Mouse (Mus musculus) left cerebral cortex, adult 2 months (tissue): Measurements from ENCODE around the gene Csdc2. TPM values are rescaled to one million over a fixed set of nuclear protein-coding genes. Genes with fewer than 3 reads are reported as not detected.

Experiments used
- DNase-seq, 2 experiments: peaks; one replicate each; pipeline ENCODE4 v3.0.0; 2021 to 2022; ENCODE audit warnings: low spot score in 2 of 2, mixed read lengths in 1 of 2; ENCODE audit errors: extremely low spot score in 1 of 2
- H3K27ac ChIP-seq: fragments of 200-600 bp; 2 replicates; pipeline ENCODE4 v1.8.1; 2022
- H3K4me3 ChIP-seq: fragments of 200-600 bp; 2 replicates; pipeline ENCODE4 v1.8.1; 2022
- CTCF ChIP-seq: fragments of 200-600 bp; IDR thresholded peaks from 2 replicates; pipeline ENCODE4 v1.8.1; 2022; ENCODE audit warnings: antibody characterized with exemption, mild to moderate bottlenecking, moderate library complexity
- intact Hi-C: fragments of 180-260 bp; cut with DNase I; formaldehyde crosslinking; loops from one replicate; pipeline ENCODE4 v1.15.1; 2025
- total RNA-seq, 2 experiments: library from RNA; stranded (reverse); gene quantifications; 2 replicates each; pipeline ENCODE4 v1.2.3; 2021

The Csdc2 gene
- total RNA-seq, 2 experiments from 2014 or later = 91.2 to 97.6 TPM

DNA sequence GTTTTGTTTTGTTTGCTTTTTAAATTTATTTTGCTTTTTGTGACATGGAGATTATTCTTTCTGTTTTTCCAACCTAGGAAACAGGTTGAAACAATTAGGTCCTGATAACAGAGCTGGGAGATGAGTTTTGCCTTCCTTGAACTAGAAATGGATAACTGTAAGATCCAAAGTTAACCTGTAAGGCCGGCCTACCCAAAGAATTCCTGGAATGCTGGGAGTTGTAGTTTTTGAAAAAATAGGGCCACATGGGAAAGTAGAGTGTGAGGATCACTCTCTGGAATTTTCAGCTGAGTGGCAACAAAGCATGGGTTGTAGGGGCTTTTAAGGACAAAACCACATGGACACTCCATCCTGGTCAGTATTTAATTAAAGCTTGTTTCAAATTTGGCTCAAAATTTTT lies 45.6 kb downstream of the Csdc2 start:
- H3K4me3 ChIP-seq = no peak overlapping the region
- no peak for DNase-seq
- no peak overlapping the region for H3K27ac ChIP-seq
- no peak for TF ChIP-seq CTCF
- intact Hi-C loops = no loop called here

DNA sequence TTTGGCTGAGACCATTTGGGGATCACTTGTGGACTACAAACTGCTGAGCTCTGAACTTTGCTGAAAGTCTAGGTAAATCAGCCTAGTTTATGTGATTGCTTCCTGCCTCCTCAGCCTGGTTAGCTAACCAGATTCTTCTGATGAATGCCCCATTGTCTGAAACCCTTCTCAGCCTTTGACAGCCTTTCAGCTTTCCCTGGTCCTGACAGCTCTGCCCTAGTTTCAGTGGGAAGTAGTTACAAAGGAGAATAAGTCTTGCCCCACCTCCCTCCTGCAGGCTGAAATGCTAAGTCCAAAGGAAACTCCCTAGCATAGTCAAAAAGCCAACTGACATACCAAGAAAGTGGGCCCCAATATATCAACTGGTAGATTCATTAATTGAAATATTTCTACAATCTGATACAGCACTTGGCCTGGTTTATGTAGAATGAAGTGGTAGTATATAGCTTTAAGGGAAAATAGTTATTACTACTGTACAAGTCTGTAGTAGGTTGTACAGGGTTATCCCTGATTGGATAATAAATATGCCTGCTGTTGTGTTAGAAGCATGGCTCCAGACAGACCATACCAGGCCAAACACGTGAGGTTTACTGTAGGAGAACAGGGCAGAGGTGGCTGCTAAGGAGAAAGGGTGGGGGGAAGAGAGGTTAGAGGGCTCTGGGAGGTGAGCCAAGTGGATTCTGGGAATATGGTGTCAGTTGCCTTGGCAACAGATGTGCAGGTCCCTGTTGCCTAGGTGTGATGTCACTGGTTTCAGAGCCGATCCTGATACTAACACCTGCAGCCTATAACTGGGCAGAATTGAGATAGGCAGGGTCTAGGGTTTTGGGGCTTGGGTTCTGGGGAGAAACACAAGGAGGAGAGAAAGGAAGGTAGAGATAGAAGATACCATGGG lies 49.0 kb downstream of the Csdc2 start:
- intact Hi-C loops = no loop called here
- no peak for TF ChIP-seq CTCF
- peak overlapping the region; percentile 76 for H3K27ac ChIP-seq
- no peak overlapping the region for H3K4me3 ChIP-seq
- no peak for DNase-seq

DNA sequence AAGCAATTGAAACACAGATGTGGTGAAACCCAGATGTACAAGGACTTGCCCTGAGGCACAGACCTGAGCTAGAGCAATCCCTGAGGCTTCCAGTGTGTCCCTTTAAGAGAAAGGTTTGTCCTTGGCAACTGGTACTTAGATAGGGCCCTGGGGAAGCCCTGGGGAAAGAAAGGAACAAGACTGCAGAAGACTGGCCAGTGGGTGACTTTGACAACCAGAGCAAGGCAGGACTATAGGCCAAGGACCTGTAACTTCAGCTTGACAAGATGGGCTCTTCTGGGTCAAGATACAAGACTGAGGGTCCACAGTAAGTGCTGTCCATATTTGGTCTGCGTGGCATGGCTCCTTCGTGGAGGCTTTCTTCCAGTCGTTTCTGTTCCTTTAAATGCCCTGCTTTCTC lies 51.1 kb downstream of the Csdc2 start, which contains the start of gene Xrcc6:
Gene Xrcc6, plus strand, starts transcription at position 190 of the 400 bp plus-strand sequence.
- intact Hi-C loops = no loop called here
- Histone ChIP-seq H3K4me3 (no peak within 1 kb of the TSS), H3K27ac (0 out of 2 replicates have a peak within 1 kb of the TSS, but pooled peaks have one; percentile 15)
- DNase-seq = no peak
- TF ChIP-seq CTCF = no peak

DNA sequence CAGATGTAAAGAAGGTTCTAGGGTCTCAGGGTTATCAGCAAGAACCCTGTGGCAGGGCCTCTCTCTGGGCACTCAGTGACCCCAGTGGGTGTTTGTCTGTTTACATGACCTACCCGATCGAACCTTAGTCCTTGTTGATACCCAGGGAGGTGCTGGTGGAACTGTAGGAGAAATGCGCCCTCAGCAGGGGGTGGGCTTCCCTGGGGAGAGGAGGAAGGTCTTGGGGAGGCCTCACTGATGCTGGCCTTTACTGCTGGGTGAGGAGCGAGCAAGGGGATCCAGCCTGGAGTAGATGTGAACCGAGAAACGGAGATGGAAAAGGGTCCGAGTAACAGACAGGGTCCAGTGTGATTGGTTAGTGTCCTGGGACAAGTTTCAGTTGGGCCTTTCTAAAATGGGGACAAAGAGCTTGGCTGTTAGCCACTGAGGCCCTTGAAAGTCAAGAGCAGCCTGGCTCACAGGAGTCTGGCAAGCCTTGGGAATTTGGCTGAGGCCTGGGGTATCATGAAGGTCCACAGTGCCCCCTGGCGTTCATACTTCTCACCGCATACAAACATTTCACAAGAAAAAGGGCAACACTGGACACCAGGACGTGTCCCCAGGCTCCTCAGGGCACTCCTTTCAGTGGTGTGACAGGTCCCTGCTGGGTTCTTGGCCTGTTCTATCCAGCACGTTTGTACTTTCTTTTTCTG lies 53.0 kb downstream of the Csdc2 start:
- Histone ChIP-seq H3K27ac (peak overlapping the region; percentile 10; the same call in 1 of the 2 replicates), H3K4me3 (no peak overlapping the region)
- DNase-seq = peak; percentile 81
- peak; percentile 89 for TF ChIP-seq CTCF
- intact Hi-C loops = loop anchor here (1.0 to 2.0 kb wide), 2 partner anchors 29 to 51 kb away; partner anchors contain the start of gene Pmm1

DNA sequence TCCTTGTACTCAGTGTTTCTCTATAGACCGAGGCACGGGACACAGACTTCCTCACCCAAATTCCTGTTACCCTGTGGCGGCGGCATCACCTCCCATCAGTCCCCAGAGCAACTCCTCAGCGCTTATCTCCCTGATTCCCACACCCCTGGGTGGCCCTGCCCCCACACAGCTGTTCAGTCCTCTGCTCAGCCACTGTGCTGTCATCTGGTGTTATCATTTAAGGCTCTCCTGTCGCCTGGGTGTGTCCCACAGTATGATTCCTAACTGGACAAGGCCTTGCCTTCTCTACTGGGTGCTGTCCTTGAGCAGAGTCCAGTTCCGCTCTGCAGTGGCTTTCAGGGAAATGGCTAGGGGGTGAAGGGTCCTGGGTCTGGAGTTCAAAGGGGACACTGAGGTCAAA lies 54.0 kb downstream of the Csdc2 start:
- Histone ChIP-seq H3K4me3 (no peak overlapping the region), H3K27ac (no peak overlapping the region)
- TF ChIP-seq CTCF = no peak
- DNase-seq = peak in 1 of 2 experiments; percentile 18
- intact Hi-C loops = loop anchor here (2.0 kb wide), 1 partner anchor 52 kb away; no protein-coding TSS in a partner anchor

DNA sequence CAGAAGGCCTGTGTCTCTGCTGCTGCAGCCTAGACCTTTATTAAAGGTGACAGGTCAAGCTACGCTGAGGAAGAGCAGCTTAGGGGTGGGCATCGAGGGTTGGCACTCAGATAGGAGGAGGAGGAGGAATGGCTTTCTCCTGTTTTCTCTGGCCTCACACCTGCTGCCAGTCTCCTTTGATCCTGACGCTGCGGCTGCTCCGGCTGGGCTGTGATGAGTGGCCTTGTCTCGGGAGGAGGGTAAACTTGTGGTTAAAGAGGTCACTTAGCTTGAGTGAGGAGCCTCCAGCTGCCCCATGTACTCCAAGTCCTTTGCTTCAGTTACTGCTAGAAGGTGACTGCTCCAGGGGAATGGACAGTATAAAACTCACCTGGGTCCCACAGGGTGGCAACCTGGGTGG lies 57.4 kb downstream of the Csdc2 start:
- DNase-seq = no peak
- no peak for TF ChIP-seq CTCF
- no peak overlapping the region for H3K4me3 ChIP-seq
- no peak overlapping the region for H3K27ac ChIP-seq
- intact Hi-C loops = no loop called here

Other genes starting within 250 kb of the Csdc2 start
- gene Chadl, start 239.5 kb upstream of the Csdc2 start, total RNA-seq = 10 to 100 TPM; 12.2 to 13.8 TPM
- 100 to 1,000 TPM; 160 to 179 TPM for gene Zc3h7b, start 191.7 kb upstream of the Csdc2 start, total RNA-seq
- 100 to 1,000 TPM; 214 to 229 TPM for gene Rangap1, start 191.2 kb upstream of the Csdc2 start, total RNA-seq
- 100 to 1,000 TPM; 220 to 228 TPM for gene Tef, start 134.3 kb upstream of the Csdc2 start, total RNA-seq
- 10 to 100 TPM; 34.8 to 41.4 TPM for gene Tob2, start 78.0 kb upstream of the Csdc2 start, total RNA-seq
- 10 to 100 TPM; 31.1 to 32.8 TPM for gene Phf5a, start 64.8 kb upstream of the Csdc2 start, total RNA-seq
- gene Aco2, start 64.5 kb upstream of the Csdc2 start, total RNA-seq = 100 to 1,000 TPM; 420 to 427 TPM
- gene Polr3h, start 10.5 kb upstream of the Csdc2 start, total RNA-seq = 10 to 100 TPM; 50.1 to 56.8 TPM
- gene Pmm1, start 24.2 kb downstream of the Csdc2 start, total RNA-seq = 100 to 1,000 TPM; 199 to 206 TPM
- gene 1700029P11Rik, start 43.8 kb downstream of the Csdc2 start, total RNA-seq = not detected
- gene Xrcc6, start 51.1 kb downstream of the Csdc2 start, total RNA-seq = 10 to 100 TPM; 22.5 to 29.7 TPM
- gene Desi1, start 97.1 kb downstream of the Csdc2 start, total RNA-seq = 10 to 100 TPM; 88.0 to 95.6 TPM
- 100 to 1,000 TPM; 110 to 113 TPM for gene Snu13, start 110.8 kb downstream of the Csdc2 start, total RNA-seq
- not detected for gene 4930407I10Rik, start 122.4 kb downstream of the Csdc2 start, total RNA-seq
- 1 to 10 TPM; 4.0 to 4.5 TPM for gene Mei1, start 133.2 kb downstream of the Csdc2 start, total RNA-seq
- 10 to 100 TPM; 11.2 to 18.3 TPM for gene Ccdc134, start 191.2 kb downstream of the Csdc2 start, total RNA-seq
- 100 to 1,000 TPM; 187 to 202 TPM for gene Srebf2, start 210.4 kb downstream of the Csdc2 start, total RNA-seq